Mouse (Mus musculus) T-cell, adult 2 months (primary cell): ENCODE measurements around the gene Aunip.

Source experiments
- DNase-seq: peaks from one replicate; pipeline ENCODE4 v3.0.0; 2022; ENCODE audit warnings: low spot score

Gene Aunip

GRCm38 (mm10) chr4:134553631-134554030 lies 42.8 kb downstream of the Aunip start:
- DNase-seq = no peak

- no peak for DNase-seq
Observed at GRCm38 (mm10) chr4:134555956-134556580, 45.3 kb downstream of the Aunip start.

- DNase-seq = no peak
Observed at GRCm38 (mm10) chr4:134557626-134558249, 46.9 kb downstream of the Aunip start.

GRCm38 (mm10) chr4:134558570-134559113 lies 47.8 kb downstream of the Aunip start:
- no peak for DNase-seq

- no peak for DNase-seq
Observed at GRCm38 (mm10) chr4:134559154-134559553, 48.4 kb downstream of the Aunip start.

- no peak for DNase-seq
Observed at GRCm38 (mm10) chr4:134560699-134561098, 49.9 kb downstream of the Aunip start.

- no peak for DNase-seq
Observed at GRCm38 (mm10) chr4:134562014-134562413, 51.2 kb downstream of the Aunip start.

GRCm38 (mm10) chr4:134563624-134564023 lies 52.8 kb downstream of the Aunip start:
- no peak for DNase-seq

- no peak for DNase-seq
Observed at GRCm38 (mm10) chr4:134564093-134564492, 53.3 kb downstream of the Aunip start.

- DNase-seq = no peak
Observed at GRCm38 (mm10) chr4:134567377-134568226, 56.8 kb downstream of the Aunip start.

- no peak for DNase-seq
Observed at GRCm38 (mm10) chr4:134569205-134569604, 58.4 kb downstream of the Aunip start.

GRCm38 (mm10) chr4:134569831-134570230 lies 59.0 kb downstream of the Aunip start:
- DNase-seq = no peak

GRCm38 (mm10) chr4:134570704-134571451 lies 60.1 kb downstream of the Aunip start:
- DNase-seq = no peak

GRCm38 (mm10) chr4:134572449-134573300 lies 61.9 kb downstream of the Aunip start:
- no peak for DNase-seq
